In the genomic region with DNA sequence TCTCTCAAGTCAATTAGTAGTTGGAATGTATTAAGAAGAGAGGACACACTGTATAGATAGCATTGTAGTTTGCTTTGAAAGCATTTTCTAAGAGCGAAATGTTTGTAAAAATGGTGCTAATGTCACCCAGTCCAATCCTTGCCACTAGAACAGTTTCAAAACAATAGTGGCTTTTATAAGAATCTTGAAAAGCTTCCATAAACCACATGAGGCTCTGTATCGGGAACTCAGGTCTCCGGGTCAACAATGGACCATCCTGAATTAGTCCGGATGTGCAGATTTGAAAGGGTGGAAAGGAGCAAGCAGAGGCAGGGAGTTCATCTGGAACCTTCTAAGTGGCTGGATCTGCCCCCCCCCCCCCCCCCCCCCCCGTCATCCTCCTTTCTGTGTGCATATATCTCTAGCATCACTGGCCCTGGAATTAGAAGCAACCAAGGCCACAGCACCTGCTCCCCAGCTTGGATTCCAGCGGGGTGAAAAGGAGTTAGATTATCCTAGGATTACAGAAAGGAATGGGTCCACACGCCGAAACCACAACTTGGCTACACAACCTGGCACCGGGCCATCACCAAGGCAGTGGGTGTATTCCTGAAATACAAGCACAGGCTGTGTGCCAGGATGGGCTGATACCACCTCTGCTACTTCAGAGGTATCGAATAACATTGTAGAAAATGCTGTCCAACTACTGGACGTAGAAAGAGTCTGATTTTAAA, we compare ENCODE assay signal across 9 mouse cellular contexts. TPM values are rescaled to one million over a fixed set of nuclear protein-coding genes. Genes with fewer than 3 reads are reported as not detected.
A peak's percentile ranks its signal among the peaks of the same experiment; 100 is the strongest.
DNase-seq lines count a peak whose midpoint lies in the region; ATAC-seq and TF ChIP-seq lines count a peak whose summit lies in the region.
"Had no signal": no experiment of that assay in that cellular context is flagged by ENCODE, and none has a peak within 500 bp of the region (broad histone marks: within the 10 kb centered on the region; RNA-seq: fewer than 3 reads in every experiment).

No protein-coding gene starts in this region.

- H3K27me3 ChIP-seq in forebrain, embryonic 13.5 days, result no peaks in the 10 kb centered on the region
- H3K27me3 ChIP-seq in forebrain, embryonic 10.5 days (ENCODE audit: poor library complexity, severe bottlenecking), result no peaks in the 10 kb centered on the region
- no peaks in the 10 kb centered on the region for H3K27me3 ChIP-seq in kidney, embryonic 15.5 days
- H3K27me3 ChIP-seq in forebrain, postnatal 0 days (ENCODE audit: insufficient read depth, low read length), result no peaks in the 10 kb centered on the region
- H3K27me3 ChIP-seq: liver, embryonic 13.5 days had no signal

- peaks cover 14% of the 10 kb centered on the region for H3K4me1 ChIP-seq in forebrain, embryonic 13.5 days
- peaks cover 14% of the 10 kb centered on the region for H3K4me1 ChIP-seq in forebrain, embryonic 10.5 days
- peaks cover 28% of the 10 kb centered on the region for H3K4me1 ChIP-seq in kidney, embryonic 15.5 days
- H3K4me1 ChIP-seq in forebrain, postnatal 0 days (ENCODE audit: insufficient read depth), result no peaks in the 10 kb centered on the region

- H3K4me3 ChIP-seq in forebrain, embryonic 13.5 days, result no peak overlapping the region
- H3K4me3 ChIP-seq in forebrain, embryonic 10.5 days, result no peak overlapping the region
- H3K4me3 ChIP-seq in kidney, embryonic 15.5 days (replicated peaks), result no peak overlapping the region
- no peak overlapping the region for H3K4me3 ChIP-seq in forebrain, postnatal 0 days (ENCODE audit: low read depth, low read length)
- H3K4me3 ChIP-seq: liver, embryonic 13.5 days had no signal

- no peaks in the 10 kb centered on the region for H3K36me3 ChIP-seq in forebrain, embryonic 13.5 days (ENCODE audit: poor library complexity, severe bottlenecking)
- H3K36me3 ChIP-seq in forebrain, embryonic 10.5 days (replicated peaks), result no peaks in the 10 kb centered on the region
- no peaks in the 10 kb centered on the region for H3K36me3 ChIP-seq in kidney, embryonic 15.5 days
- H3K36me3 ChIP-seq in forebrain, postnatal 0 days (ENCODE audit: insufficient read depth), result no peaks in the 10 kb centered on the region
- H3K36me3 ChIP-seq: liver, embryonic 13.5 days had no signal

- 56% methylated on average over 10 of the region's 11 CpGs for WGBS in forebrain, embryonic 13.5 days
- 81% methylated on average over 10 of the region's 11 CpGs for WGBS in forebrain, embryonic 10.5 days
- WGBS in kidney, embryonic 15.5 days, result 45% methylated on average over 11 of the region's 11 CpGs
- WGBS in forebrain, postnatal 0 days, result 49% methylated on average over 10 of the region's 11 CpGs

- no peak overlapping the region for H3K27ac ChIP-seq in forebrain, embryonic 13.5 days
- H3K27ac ChIP-seq in forebrain, embryonic 10.5 days, result no peak overlapping the region
- no peak overlapping the region; the same call in 1 of the 2 replicates for H3K27ac ChIP-seq in kidney, embryonic 15.5 days
- no peak overlapping the region for H3K27ac ChIP-seq in forebrain, postnatal 0 days (ENCODE audit: low read depth, low read length)
- H3K27ac ChIP-seq: liver, embryonic 13.5 days had no signal

- no peak for DNase-seq in forebrain, embryonic 10.5 days (ENCODE audit: extremely low spot score, low spot score)
- DNase-seq in adrenal gland, adult (ENCODE audit: inconsistent age in 2 of 2, low spot score in 1 of 2), result peak; percentile 68 to 85
- DNase-seq in fibroblast of lung, adult 2 months (ENCODE audit: low read depth), result peak; percentile 46
- DNase-seq in lung, postnatal 36 days, result peak; percentile 53
- DNase-seq in T-cell, adult 2 months (ENCODE audit: low spot score), result no peak
- DNase-seq in forebrain, postnatal 0 days, result no peak
- DNase-seq: liver, embryonic 13.5 days had no signal

- no peaks in the 10 kb centered on the region for H3K9me3 ChIP-seq in forebrain, embryonic 13.5 days (replicated peaks)
- H3K9me3 ChIP-seq in forebrain, embryonic 10.5 days, result no peaks in the 10 kb centered on the region
- H3K9me3 ChIP-seq in kidney, embryonic 15.5 days (replicated peaks), result no peaks in the 10 kb centered on the region
- no peaks in the 10 kb centered on the region for H3K9me3 ChIP-seq in forebrain, postnatal 0 days (ENCODE audit: low read length)
- H3K9me3 ChIP-seq: liver, embryonic 13.5 days had no signal

- H3K4me2 ChIP-seq in forebrain, embryonic 13.5 days, result no peak overlapping the region
- H3K4me2 ChIP-seq in kidney, embryonic 15.5 days, result no peak overlapping the region
- H3K4me2 ChIP-seq in forebrain, postnatal 0 days (ENCODE audit: low read depth), result no peak overlapping the region
- H3K4me2 ChIP-seq: liver, embryonic 13.5 days had no signal

- no peak overlapping the region for H3K9ac ChIP-seq in forebrain, embryonic 13.5 days
- H3K9ac ChIP-seq in kidney, embryonic 15.5 days, result no peak overlapping the region
- no peak overlapping the region for H3K9ac ChIP-seq in forebrain, postnatal 0 days
- H3K9ac ChIP-seq: liver, embryonic 13.5 days had no signal

- no peak for TF ChIP-seq CTCF in forebrain, postnatal 0 days (IDR thresholded peaks at IDR 0.05; ENCODE audit: low read depth)

- ATAC-seq in forebrain, embryonic 13.5 days, result 0 out of 2 replicates have a peak, but pooled peaks have one; percentile 28
- ATAC-seq in kidney, embryonic 15.5 days (replicated peaks; ENCODE audit: low FRiP score), result peak; percentile 7; the same call in 1 of the 2 replicates
- ATAC-seq in forebrain, postnatal 0 days, result no peak

RNA-seq across cellular contexts. Expression of gene Galnt7, which starts 42.0 kb away (rescaled TPM):
- 10.6 and 14.7 TPM in 2 replicates for polyA plus RNA-seq in forebrain, embryonic 13.5 days (2015; fragmentation: Nextera tagmentation; extraction: Ambion mirVana)
- 24.2 and 25.9 TPM in 2 replicates for polyA plus RNA-seq in forebrain, embryonic 10.5 days (2016; fragmentation: Nextera tagmentation; extraction: Ambion mirVana)
- 21.5 and 25.2 TPM in 2 replicates for polyA plus RNA-seq in kidney, embryonic 15.5 days (2015; fragmentation: Nextera tagmentation; extraction: Ambion mirVana)
- total RNA-seq in forebrain, postnatal 0 days (2014; rRNA removed), result 7.2 and 8.0 TPM in 2 replicates
- polyA plus RNA-seq in forebrain, postnatal 0 days (2015; fragmentation: Nextera tagmentation; extraction: Ambion mirVana), result 4.0 and 5.3 TPM in 2 replicates

Comparison
In these comparisons a context has a peak if more than half of its experiments do, and no peak if none do; other contexts are left out.
1. DNase-seq: peak in adrenal gland, adult (2 of 2), fibroblast of lung, adult 2 months (single experiment) and lung, postnatal 36 days (single experiment); none in forebrain, embryonic 10.5 days (single experiment), T-cell, adult 2 months (single experiment) and forebrain, postnatal 0 days (single experiment).